Mouse (Mus musculus) CH12.LX (cell line): ENCODE results near the gene Cobll1. TPM values are rescaled to one million over a fixed set of nuclear protein-coding genes. Genes with fewer than 3 reads are reported as not detected.

Experiments
- DNase-seq: peaks from one replicate; pipeline ENCODE4 v3.0.0-alpha.2; 2013; ENCODE audit errors: extremely low read depth
- H3K27ac ChIP-seq: 2 replicates; pipeline ENCODE4 v1.5.1; 2012; ENCODE audit warnings: low read depth, mild to moderate bottlenecking, control low read depth, moderate library complexity; ENCODE audit not compliant: insufficient read depth
- H3K27me3 ChIP-seq: replicated peaks from 2 replicates; pipeline ENCODE3; 2012; ENCODE audit warnings: inconsistent platforms
- H3K36me3 ChIP-seq, 2 experiments: replicated peaks in 1 of 2; 2 replicates each; pipeline versions ENCODE3 to v1.6.1; 2012; ENCODE audit warnings: inconsistent platforms in 1 of 2, low read length in 1 of 2, mild to moderate bottlenecking in 1 of 2, mixed read lengths in 1 of 2, moderate library complexity in 1 of 2; ENCODE audit not compliant: control insufficient read depth in 1 of 2, insufficient read depth in 1 of 2
- H3K4me1 ChIP-seq, 2 experiments: 2 replicates each; pipeline ENCODE4 v1.6.1; 2012; ENCODE audit warnings: inconsistent platforms in 1 of 2, moderate library complexity in 1 of 2; ENCODE audit not compliant: insufficient read depth in 2 of 2, control insufficient read depth in 1 of 2
- H3K4me2 ChIP-seq: 2 replicates; pipeline ENCODE4 v1.6.1; 2012; ENCODE audit warnings: low read depth, mild to moderate bottlenecking, control low read depth; ENCODE audit not compliant: poor library complexity, insufficient read depth, severe bottlenecking
- H3K4me3 ChIP-seq, 3 experiments: fragments of 150-350 bp in 1 of 3; sonication (generic) in 1 of 3; replicated peaks in 1 of 3; 2 replicates each; pipeline versions ENCODE3 to v1.5.1; 2011 to 2012; ENCODE audit warnings: low read depth in 2 of 3, low read length in 2 of 3, mild to moderate bottlenecking in 2 of 3, moderate library complexity in 2 of 3, control low read depth in 1 of 3, improper control_type of control experiment in 1 of 3, inconsistent platforms in 1 of 3, mixed read lengths in 1 of 3; ENCODE audit not compliant: poor library complexity in 1 of 3
- H3K79me2 ChIP-seq: replicated peaks from 2 replicates; pipeline ENCODE4 v1.6.1; 2012; ENCODE audit warnings: mild to moderate bottlenecking, moderate library complexity; ENCODE audit not compliant: control insufficient read depth, poor library complexity, insufficient read depth, severe bottlenecking; ENCODE audit errors: extremely low read depth
- H3K9ac ChIP-seq: 2 replicates; pipeline ENCODE4 v1.6.1; 2012; ENCODE audit warnings: low read depth, mild to moderate bottlenecking, control low read depth, moderate library complexity; ENCODE audit not compliant: insufficient read depth
- H3K9me3 ChIP-seq: replicated peaks from 2 replicates; pipeline ENCODE3; 2012; ENCODE audit warnings: low read length, inconsistent platforms, mixed read lengths
- BHLHE40 ChIP-seq: IDR thresholded peaks from 2 replicates; pipeline ENCODE4 v1.6.1; 2011; ENCODE audit warnings: mild to moderate bottlenecking, low read depth, low read length, improper control_type of control experiment
- CHD1 ChIP-seq: IDR thresholded peaks from 2 replicates; pipeline ENCODE4 v1.6.1; 2012; ENCODE audit warnings: low read depth, low read length, improper control_type of control experiment, inconsistent platforms
- CTCF ChIP-seq, 2 experiments: IDR thresholded peaks in 1 of 2; conservative IDR thresholded peaks in 1 of 2; 2 replicates each; pipeline ENCODE4 v1.5.1; 2011 to 2012; ENCODE audit warnings: low read depth in 2 of 2, low read length in 2 of 2, improper control_type of control experiment in 1 of 2, inconsistent platforms in 1 of 2, mild to moderate bottlenecking in 1 of 2, moderate library complexity in 1 of 2
- ELF1 ChIP-seq: IDR thresholded peaks from 2 replicates; pipeline ENCODE4 v1.6.1; 2014; ENCODE audit warnings: low read depth, mild to moderate bottlenecking, inconsistent platforms, low read length, improper control_type of control experiment
- EP300 ChIP-seq: IDR thresholded peaks from 2 replicates; pipeline ENCODE4 v1.6.1; 2011; ENCODE audit warnings: low read length, improper control_type of control experiment
- GABPA ChIP-seq: IDR thresholded peaks from 2 replicates; pipeline ENCODE4 v1.6.1; 2012; ENCODE audit warnings: low read depth, low read length, improper control_type of control experiment, inconsistent platforms; ENCODE audit not compliant: insufficient replicate concordance
- JUN ChIP-seq: IDR thresholded peaks from 2 replicates; pipeline ENCODE4 v1.6.1; 2011; ENCODE audit warnings: low read depth, mild to moderate bottlenecking, low read length, improper control_type of control experiment, moderate library complexity; ENCODE audit not compliant: insufficient read depth
- JUND ChIP-seq: conservative IDR thresholded peaks from 2 replicates; pipeline ENCODE4 v1.6.1; 2011; ENCODE audit warnings: low read depth, low read length, improper control_type of control experiment
- MAX ChIP-seq: IDR thresholded peaks from 2 replicates; pipeline ENCODE4 v1.6.1; 2011; ENCODE audit warnings: low read length, improper control_type of control experiment
- NELFE ChIP-seq: IDR thresholded peaks from 2 replicates; pipeline ENCODE4 v1.6.1; 2011; ENCODE audit warnings: low read depth, low read length, improper control_type of control experiment
- NRF1 ChIP-seq: IDR thresholded peaks from 2 replicates; pipeline ENCODE4 v1.6.1; 2014; ENCODE audit warnings: low read depth, mild to moderate bottlenecking, inconsistent platforms, low read length, improper control_type of control experiment, moderate library complexity
- POLR2A ChIP-seq: IDR thresholded peaks from 2 replicates; pipeline ENCODE4 v1.6.1; 2011; ENCODE audit warnings: low read depth, mild to moderate bottlenecking, improper control_type of control experiment, low read length
- POLR2AphosphoS2 ChIP-seq: IDR thresholded peaks from 2 replicates; pipeline ENCODE4 v1.6.1; 2011; ENCODE audit warnings: low read depth, low read length, improper control_type of control experiment
- SMC3 ChIP-seq: IDR thresholded peaks from 2 replicates; pipeline ENCODE4 v1.6.1; 2011; ENCODE audit warnings: low read depth, low read length, improper control_type of control experiment
- TBP ChIP-seq: conservative IDR thresholded peaks from 2 replicates; pipeline ENCODE4 v1.6.1; 2011; ENCODE audit warnings: low read depth, low read length, improper control_type of control experiment
- TCF12 ChIP-seq: IDR thresholded peaks from 2 replicates; pipeline ENCODE4 v1.6.1; 2014; ENCODE audit warnings: low read depth, mild to moderate bottlenecking, inconsistent platforms, low read length, improper control_type of control experiment
- UBTF ChIP-seq: IDR thresholded peaks from 2 replicates; pipeline ENCODE4 v1.6.1; 2012; ENCODE audit warnings: low read depth, mild to moderate bottlenecking, inconsistent platforms, low read length, improper control_type of control experiment, moderate library complexity
- USF1 ChIP-seq: IDR thresholded peaks from 2 replicates; pipeline ENCODE4 v1.6.1; 2014; ENCODE audit warnings: low read depth, mild to moderate bottlenecking, inconsistent platforms, low read length, improper control_type of control experiment
- ZC3H11A ChIP-seq: IDR thresholded peaks from 2 replicates; pipeline ENCODE4 v1.6.1; 2012; ENCODE audit warnings: low read depth, mild to moderate bottlenecking, inconsistent platforms, low read length, improper control_type of control experiment
- ZMIZ1 ChIP-seq: IDR thresholded peaks from 2 replicates; pipeline ENCODE4 v1.6.1; 2012; ENCODE audit warnings: low read depth, mild to moderate bottlenecking, inconsistent platforms, low read length, improper control_type of control experiment
- dilution Hi-C: fragments of 300-500 bp; cut with MboI; formaldehyde crosslinking; loops from 2 replicates; pipeline ENCODE4 v1.14.3; 2020; ENCODE audit warnings: low sequenced_read_pairs; ENCODE audit not compliant: extremely low pct_unique_long_range_greater_than_20kb, extremely low pct_ligation_motif_present
- in situ Hi-C: fragments of 300-500 bp; cut with MboI; formaldehyde crosslinking; loops from 3 replicates; pipeline ENCODE4 v1.14.3; 2019; ENCODE audit warnings: low sequenced_read_pairs, low pct_ligation_motif_present, low pct_unique_long_range_greater_than_20kb, mixed read lengths
- polyA plus RNA-seq: library from polyadenylated mRNA; unstranded; fragments of >175 nt; gene quantifications from 2 replicates; pipeline ENCODE4 v1.2.1, GENCODE M21; 2012; ENCODE audit warnings: low read depth; ENCODE audit not compliant: insufficient read length
- total RNA-seq, 2 experiments: library from RNA; depleted of rRNA; stranded (reverse); fragments of 300-350 nt in 1 of 2; fragments of >200 nt in 1 of 2; gene quantifications; 2 replicates each; pipeline ENCODE4 v1.2.3; 2012 to 2014

The Cobll1 gene
- total and polyA plus RNA-seq, 3 experiments: 0.67 to 1.9 (median 1.5) TPM

- no peaks in the 10 kb centered on the region for H3K4me1 ChIP-seq
- no peaks in the 10 kb centered on the region for H3K9me3 ChIP-seq
- no peak for DNase-seq
- no peak overlapping the region for H3K4me3 ChIP-seq
- no peaks in the 10 kb centered on the region for H3K36me3 ChIP-seq
- no peak overlapping the region for H3K9ac ChIP-seq
- no peaks in the 10 kb centered on the region for H3K27me3 ChIP-seq
- H3K4me2 ChIP-seq: no peak overlapping the region
- no peak for TF ChIP-seq NELFE
- H3K27ac ChIP-seq: no peak overlapping the region
- dilution Hi-C loops (no loop called here), in situ Hi-C loops (no loop called here)
- no peaks in the 10 kb centered on the region for H3K79me2 ChIP-seq
These were observed 120.1 kb downstream of the Cobll1 start for GRCm38 (mm10) chr2:65119076-65119475.

GRCm38 (mm10) chr2:65117859-65118258 is 121.3 kb downstream of the Cobll1 start:
- H3K4me3 ChIP-seq: no peak overlapping the region
- no peaks in the 10 kb centered on the region for H3K36me3 ChIP-seq
- no peaks in the 10 kb centered on the region for H3K9me3 ChIP-seq
- no peaks in the 10 kb centered on the region for H3K27me3 ChIP-seq
- TF ChIP-seq USF1 (no peak), GABPA (no peak), BHLHE40 (no peak), ZC3H11A (no peak), SMC3 (no peak)
- H3K4me1 ChIP-seq: no peaks in the 10 kb centered on the region
- no peak for DNase-seq
- H3K9ac ChIP-seq: no peak overlapping the region
- no peak overlapping the region for H3K27ac ChIP-seq
- no peak overlapping the region for H3K4me2 ChIP-seq
- H3K79me2 ChIP-seq: no peaks in the 10 kb centered on the region
- in situ Hi-C loops: no loop called here
- dilution Hi-C loops: no loop called here

- Histone ChIP-seq H3K9me3 (no peaks in the 10 kb centered on the region), H3K36me3 (no peaks in the 10 kb centered on the region), H3K27ac (no peak overlapping the region), H3K27me3 (no peaks in the 10 kb centered on the region), H3K4me3 (no peak overlapping the region), H3K4me1 (no peaks in the 10 kb centered on the region), H3K4me2 (no peak overlapping the region), H3K79me2 (no peaks in the 10 kb centered on the region), H3K9ac (no peak overlapping the region)
- in situ Hi-C loops (no loop called here), dilution Hi-C loops (no loop called here)
- DNase-seq: no peak
- TF ChIP-seq USF1: no peak
- no peak for TF ChIP-seq TCF12
- no peak for TF ChIP-seq SMC3
- TF ChIP-seq EP300: no peak
- no peak for TF ChIP-seq ELF1
- TF ChIP-seq CTCF (conservative IDR thresholded peaks at IDR 0.05 in 1 of 2, IDR thresholded peaks at IDR 0.05 in 1 of 2; ENCODE audit: low read depth in 2 of 2, low read length in 2 of 2): no peak
- no peak for TF ChIP-seq ZC3H11A
- TF ChIP-seq UBTF: no peak
- no peak for TF ChIP-seq TBP
- TF ChIP-seq MAX: no peak
- TF ChIP-seq CHD1: no peak
- TF ChIP-seq JUND: no peak
- TF ChIP-seq GABPA: no peak
- no peak for TF ChIP-seq NRF1
- no peak for TF ChIP-seq JUN
- no peak for TF ChIP-seq ZMIZ1
- TF ChIP-seq POLR2A: no peak
- TF ChIP-seq POLR2AphosphoS2: no peak
These were observed 122.6 kb downstream of the Cobll1 start for GRCm38 (mm10) chr2:65116428-65117125.
